Mouse (Mus musculus): Measurements from ENCODE around the gene Hoxb1.
A peak's percentile ranks its signal among the peaks of the same experiment; 100 is the strongest.

Hoxb1 gene

DNA sequence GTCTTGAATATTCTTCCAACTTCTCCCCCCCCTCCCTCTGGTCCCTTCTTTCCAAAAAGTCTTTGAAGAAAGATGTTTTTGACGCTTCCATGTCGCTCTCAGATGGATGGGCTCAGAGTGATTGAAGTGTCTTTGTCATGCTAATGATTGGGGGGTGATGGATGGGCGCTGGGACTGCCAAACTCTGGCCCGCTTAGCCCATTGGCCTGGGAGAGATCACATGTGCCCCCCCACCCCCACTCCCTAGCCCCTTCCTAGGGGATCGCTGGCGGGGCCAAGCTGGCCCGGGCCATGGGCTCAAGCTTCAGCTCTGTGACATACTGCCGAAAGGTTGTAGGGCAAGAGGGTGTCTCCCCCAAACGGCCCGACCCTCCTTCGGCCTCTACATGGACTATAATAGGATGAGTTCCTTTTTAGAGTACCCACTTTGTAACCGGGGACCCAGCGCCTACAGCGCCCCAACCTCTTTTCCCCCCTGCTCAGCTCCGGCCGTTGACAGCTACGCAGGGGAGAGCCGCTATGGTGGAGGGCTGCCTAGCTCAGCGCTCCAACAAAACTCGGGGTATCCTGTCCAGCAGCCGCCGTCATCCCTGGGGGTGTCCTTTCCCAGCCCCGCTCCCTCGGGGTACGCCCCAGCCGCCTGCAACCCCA, at the start of gene Hoxb1:
Hoxb1 (plus strand) TSS at position 312 of the 651 bp plus-strand sequence.
- no peak for DNase-seq (ENCODE audit: low read depth, low spot score)

DNA sequence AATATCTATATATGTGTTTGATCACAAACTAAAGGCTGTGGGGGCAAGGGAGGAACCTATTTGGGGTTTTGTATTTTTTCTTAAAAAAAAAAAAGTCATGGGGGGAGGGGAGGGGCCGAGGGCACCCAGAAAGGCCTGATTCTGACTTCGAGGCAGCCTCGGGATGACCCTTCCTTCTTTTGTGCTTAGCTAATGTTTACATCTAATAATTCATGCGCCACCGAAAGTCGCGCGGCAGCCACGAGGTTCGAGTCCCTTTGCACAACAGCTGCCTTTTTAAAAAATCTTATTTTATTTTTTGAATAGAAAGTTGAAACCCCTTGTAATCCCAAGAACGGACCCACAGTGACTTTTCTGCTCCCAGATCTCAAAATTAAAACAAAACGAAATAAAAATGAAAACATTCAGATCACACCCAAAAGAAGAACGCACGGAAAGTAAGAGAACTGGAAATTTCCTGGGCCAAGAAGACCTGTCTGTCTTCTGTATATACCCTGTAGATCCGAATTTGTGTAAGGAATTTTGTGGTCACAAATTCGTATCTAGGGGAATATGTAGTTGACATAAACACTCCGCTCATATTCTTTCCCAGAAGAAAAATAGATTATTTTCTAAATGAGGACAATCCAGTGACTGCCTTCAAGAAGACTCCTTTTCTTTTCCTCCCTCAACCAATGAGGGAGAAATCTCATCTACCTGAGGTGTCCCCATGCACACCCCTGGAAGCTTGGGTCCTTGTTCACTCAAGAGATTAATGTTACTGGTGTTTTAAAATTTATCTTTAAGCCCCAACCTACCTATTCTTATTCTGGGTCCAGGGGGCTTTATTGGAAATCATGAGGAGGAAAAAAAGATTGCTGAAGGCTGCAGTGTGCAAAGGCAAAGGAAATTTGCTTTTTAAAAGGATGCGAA, 48.6 kb upstream of the Hoxb1 start:
- DNase-seq (ENCODE audit: low read depth, low spot score), result no peak

DNA sequence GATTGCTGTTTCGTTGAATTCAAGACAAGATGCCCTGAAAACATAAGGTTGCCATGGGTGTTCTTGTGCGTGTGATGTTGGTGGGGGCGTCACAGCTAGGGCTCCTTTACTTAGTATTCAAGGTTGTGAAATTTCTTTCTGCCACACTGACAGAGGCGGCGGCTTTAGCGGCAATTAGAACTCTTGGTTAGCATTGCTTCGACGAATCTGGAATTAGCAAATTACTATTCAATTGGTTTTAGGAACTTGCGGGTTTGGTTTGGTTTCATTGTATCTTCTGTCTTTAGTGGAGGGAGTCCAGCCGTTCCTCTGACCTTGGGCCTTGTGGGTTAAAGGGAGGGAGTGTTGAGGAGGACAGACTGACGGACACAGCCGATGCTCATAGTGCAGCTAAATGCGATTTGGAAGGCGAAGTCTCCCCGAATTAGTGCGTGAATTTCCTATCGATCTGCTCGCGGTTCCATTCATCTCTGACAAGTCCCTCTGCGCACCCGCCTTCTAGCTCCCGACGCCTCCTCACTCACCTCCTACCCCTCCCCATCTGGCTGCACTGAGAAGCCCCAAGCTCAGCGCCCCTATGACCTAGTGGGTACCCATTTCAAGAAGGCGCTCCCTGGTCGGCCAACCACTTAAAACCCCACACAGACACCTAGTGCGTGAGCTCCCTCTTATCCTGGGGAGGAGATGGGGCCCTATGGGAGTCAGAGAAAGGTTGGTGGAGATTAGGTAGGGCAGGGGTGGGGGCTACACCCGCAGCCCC, 47.8 kb upstream of the Hoxb1 start, which contains the start of gene Hoxb4:
Hoxb4 (plus strand) TSS at position 660 of the 760 bp plus-strand sequence.
- DNase-seq (ENCODE audit: low read depth, low spot score), result no peak

DNA sequence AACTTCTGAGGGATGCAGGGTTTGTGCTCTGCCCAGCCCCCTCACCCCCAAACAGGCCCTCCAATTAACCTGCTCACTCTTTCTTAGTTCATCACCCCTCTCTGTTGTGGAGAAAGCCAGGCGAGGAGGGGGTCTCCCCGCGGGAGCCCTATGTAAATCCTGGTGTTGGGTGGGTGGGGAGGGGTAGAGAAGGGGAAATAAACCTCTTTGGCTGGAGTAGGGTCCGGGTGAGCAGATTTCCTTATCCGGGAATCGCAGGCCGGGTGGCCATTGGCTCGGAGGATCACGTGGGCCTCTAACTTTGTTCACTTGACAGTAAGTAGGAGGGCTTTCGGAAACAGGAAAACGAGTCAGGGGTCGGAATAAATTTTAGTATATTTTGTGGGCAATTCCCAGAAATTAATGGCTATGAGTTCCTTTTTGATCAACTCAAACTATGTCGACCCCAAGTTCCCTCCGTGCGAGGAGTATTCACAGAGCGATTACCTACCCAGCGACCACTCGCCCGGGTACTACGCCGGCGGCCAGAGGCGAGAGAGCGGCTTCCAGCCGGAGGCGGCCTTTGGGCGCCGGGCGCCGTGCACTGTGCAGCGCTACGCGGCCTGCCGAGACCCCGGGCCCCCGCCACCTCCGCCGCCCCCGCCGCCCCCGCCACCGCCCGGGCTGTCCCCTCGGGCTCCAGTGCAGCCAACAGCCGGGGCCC, 47.0 kb upstream of the Hoxb1 start:
- DNase-seq (ENCODE audit: low read depth, low spot score), result peak; percentile 73

DNA sequence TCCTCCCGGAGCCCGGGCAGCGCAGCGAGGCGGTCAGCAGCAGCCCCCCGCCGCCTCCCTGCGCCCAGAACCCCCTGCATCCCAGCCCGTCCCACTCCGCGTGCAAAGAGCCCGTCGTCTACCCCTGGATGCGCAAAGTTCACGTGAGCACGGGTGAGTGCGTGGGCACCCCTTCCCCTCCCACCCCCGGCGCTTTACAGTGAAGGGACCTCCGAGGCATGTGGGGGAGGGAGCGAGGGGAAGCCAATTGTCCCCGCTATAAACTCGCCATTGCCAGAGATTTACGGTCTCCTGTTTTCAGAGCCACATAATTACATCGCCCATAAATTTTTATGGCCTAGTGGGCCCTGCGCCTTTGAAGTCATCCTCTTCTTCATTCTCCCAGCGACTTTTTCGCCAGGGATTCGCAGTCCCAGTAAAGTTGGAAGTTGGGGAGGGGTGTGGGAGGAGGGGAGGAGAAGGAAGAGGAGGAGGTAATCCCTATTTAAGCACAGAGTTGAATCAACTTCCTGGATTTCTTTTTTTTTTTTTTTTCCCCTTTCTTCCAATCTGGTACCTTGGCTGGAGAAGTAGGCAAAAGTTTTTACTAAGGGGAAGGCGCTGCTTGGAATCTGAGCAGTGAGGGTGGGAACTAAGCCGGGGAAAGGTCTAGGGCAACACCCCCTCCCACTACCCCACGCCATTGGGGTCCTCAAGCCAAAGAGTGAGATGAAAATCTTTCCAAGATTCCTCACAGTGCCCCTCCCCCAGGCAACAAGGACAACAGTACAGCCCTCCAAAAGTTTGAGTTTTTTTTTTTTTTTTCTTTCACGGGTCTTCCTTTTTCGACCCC, 46.3 kb upstream of the Hoxb1 start:
- DNase-seq (ENCODE audit: low read depth, low spot score), result peak; percentile 52

DNA sequence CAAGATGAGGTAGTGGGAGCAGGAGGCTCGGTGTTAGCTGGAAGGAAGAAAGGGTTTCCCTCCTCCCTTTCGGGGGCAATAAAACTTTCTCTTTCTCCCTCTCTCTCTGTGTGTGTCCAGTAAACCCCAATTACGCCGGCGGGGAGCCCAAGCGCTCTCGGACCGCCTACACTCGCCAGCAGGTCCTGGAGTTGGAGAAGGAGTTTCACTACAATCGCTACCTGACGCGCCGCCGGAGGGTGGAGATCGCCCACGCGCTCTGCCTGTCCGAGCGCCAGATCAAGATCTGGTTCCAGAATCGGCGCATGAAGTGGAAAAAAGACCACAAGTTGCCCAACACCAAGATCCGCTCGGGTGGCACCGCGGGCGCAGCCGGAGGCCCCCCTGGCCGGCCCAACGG, 45.6 kb upstream of the Hoxb1 start:
- DNase-seq (ENCODE audit: low read depth, low spot score), result peak; percentile 56

DNA sequence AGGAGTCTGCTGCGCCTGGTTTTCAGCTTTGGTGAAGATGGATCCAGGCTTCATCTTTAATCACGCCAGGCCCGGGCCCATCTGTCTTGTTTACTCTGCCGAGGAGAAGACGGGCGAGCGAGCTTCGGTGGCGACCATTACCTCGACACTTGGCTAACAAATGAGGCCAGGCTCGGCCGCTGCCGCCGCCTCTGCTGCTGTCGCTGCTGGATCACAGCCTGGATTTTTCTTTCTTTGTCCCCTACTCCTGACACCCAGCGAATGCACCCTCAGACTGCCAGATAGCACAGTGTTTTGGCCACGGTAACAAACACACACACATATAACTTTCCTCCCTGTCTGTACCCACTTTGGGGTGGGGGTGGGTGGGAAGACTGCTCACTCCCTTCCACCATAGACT, 44.9 kb upstream of the Hoxb1 start:
- no peak for DNase-seq (ENCODE audit: low read depth, low spot score)

DNA sequence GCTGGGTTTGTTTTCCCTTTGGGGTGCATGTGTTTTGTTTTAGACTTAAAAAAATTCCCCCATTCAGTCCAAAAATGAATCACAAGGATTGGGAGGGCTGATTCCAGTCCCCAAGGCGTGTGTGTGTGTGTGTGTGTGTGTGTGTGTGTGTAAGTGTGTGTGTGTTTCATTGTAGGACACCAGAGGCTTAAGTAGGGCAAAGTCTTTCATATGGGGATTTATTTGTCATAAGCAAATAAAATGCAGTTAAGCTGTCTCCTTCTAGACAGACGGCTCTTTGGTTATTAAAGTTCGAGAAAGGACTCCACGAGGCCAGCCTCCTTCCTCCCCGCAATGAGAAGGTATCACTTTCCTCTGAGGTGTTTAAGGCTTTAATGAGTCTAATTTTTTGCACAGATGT, 43.7 kb upstream of the Hoxb1 start:
- DNase-seq (ENCODE audit: low read depth, low spot score), result no peak

DNA sequence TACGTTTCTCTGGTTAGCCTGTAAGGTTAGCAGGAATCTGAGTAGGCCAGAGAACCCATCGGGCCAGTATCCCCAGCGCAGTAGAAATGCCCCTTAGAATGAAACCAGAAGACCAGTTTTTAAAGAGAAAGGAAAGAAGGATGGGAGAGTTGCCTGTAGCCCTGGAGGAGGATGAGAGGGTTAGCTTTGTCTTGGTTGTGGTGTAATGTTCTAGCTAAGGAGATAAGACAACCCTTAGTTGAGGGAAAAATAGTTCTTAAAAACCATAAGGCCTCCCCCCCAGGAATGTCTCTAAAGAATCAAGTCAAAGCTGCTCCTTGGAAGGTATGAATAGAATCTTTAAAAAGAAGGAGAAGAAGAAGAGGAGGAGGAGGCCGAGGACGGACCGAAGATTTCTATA, 42.8 kb upstream of the Hoxb1 start:
- no peak for DNase-seq (ENCODE audit: low read depth, low spot score)

DNA sequence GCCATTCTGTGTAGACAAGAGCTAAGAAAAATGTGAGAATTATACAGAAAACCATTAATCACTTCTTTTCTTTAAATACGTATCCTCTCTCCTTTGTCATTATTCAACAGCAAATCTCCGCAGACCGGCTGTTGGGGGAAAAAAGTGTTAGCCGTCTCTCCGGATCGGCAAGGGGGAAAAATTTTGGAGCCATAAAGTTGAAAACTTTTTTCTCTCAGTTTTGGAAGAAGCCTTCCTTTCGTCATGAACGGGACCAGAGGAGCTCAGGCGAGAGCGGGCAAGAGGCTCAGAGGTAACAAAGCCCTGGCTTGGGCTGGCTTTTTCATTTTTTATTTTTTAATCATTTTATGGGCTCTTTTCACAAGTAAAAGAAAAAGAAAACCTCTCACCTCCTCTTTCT, 42.4 kb upstream of the Hoxb1 start, which contains the start of gene Hoxb3:
Hoxb3 (plus strand) TSS at position 173 of the 400 bp plus-strand sequence.
- DNase-seq (ENCODE audit: low read depth, low spot score), result no peak

DNA sequence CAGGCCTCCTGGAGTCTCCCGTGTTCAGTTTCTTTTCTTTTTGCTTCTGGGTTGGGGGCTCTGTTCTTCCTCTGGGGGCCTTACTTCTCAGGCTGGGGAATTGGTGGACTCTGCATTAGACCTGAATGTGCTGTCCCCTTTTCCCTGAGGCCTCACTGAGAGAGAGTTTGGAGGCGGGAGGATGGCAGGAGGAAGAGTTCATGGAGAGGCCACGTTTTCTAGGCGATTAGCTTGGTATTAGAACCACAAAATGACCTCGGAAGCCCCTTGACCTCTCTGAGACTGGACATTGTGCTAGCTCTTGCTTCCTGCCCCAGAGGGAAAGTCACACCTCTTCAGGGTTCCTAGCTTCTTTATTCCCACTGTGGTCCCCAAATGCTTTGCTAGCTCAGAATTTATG, 41.4 kb upstream of the Hoxb1 start:
- DNase-seq (ENCODE audit: low read depth, low spot score), result no peak

DNA sequence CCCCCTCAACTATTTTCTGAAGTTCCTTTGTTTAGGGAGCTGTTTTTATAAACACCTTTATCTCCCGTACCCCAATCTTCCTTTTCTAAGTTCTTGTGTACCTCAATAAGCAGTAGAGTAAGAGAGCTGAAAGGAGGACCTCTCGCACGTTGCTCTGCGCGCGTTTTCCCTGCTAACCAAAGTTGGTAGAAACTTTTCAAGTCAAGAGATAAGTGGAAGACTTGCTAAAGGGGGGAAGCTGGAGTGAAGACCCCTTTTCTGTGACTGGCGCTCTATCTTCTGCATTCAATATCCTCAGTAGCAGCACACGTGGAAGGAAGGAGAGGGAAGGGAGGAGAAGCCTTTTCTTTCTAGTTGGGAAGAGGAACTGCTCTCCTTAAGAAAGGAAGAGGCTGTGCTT, 40.6 kb upstream of the Hoxb1 start:
- DNase-seq (ENCODE audit: low read depth, low spot score), result no peak

DNA sequence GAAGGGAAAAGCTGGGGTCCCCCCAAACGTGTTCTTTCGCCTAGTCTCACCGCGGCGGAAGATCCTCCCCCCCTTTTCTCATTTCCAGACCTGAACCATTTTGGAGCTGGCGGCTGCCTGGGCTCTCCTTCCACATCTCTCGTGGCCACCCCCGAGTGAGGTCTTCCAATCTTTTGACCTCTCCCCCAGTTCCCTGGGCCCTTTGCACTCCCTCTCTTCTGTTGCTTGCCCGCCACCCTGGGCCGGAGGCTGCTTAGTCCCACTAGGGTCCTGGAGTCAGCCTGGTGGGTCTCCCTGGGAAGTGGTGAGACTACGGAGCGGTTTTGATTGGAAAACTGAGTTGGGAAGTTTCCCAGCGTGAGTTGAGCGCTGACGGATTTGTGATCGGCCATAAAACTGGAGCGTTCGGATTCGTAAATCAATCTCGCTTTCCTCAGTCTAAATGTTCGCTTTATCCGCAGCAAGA, 39.8 kb upstream of the Hoxb1 start:
- DNase-seq (ENCODE audit: low read depth, low spot score), result no peak

DNA sequence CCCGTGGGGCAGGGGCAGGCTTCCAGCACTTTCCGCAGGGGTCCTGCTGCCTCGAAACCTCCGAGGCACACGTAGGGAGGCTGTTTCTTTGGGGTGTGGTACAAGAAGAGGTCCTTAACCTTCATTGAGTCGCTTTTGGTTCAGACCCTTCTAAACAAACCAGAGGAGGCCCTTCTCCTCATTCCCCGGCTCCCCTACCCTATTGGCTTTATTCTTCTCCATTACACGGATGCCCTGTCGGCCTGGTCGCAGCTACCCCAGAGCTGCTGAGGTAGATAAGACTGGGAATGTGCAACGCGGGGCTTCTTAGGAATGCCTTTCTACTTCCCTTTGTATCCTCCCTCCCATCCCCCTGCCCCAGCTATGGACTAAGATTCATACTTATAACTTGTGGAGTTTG, 38.8 kb upstream of the Hoxb1 start:
- DNase-seq (ENCODE audit: low read depth, low spot score), result no peak

DNA sequence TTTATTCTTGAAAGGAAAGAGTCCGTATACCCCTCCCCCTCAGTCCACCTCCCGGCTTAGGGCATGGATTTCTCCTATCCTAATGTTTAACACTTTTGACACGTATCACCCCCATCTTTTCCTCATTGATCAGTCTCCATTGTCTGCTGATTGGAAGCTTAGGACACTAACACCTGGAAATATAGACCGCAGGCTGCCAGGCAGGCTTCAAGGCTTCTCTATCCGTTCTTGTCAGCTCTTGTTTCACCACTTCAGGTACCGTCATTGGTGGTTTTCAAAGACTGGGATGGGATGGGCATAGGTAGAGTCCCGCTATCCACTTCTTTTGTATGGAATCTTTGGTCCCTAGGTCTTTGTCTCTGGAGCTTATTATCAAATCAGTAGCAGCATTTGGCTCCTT, 38.4 kb upstream of the Hoxb1 start:
- no peak for DNase-seq (ENCODE audit: low read depth, low spot score)

DNA sequence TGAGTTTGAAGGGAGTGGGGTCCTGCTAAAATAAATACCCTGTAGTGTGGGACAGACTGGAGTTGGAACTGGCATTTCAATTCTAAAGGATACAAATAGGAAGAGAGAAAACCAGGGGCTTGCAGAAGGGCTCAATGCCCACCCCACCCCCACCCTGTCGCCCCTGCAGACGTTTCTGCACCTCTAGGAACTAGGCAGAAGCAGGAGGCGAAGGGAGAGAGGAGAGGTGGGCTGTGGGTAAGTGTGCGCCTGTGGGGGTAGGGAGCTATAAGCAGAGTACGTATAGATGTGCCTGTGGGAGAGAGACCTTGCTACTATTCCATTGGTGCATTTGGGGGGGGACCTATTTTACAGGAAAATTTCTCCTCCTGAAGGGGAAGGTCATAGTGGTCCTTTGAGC, 37.8 kb upstream of the Hoxb1 start:
- no peak for DNase-seq (ENCODE audit: low read depth, low spot score)

DNA sequence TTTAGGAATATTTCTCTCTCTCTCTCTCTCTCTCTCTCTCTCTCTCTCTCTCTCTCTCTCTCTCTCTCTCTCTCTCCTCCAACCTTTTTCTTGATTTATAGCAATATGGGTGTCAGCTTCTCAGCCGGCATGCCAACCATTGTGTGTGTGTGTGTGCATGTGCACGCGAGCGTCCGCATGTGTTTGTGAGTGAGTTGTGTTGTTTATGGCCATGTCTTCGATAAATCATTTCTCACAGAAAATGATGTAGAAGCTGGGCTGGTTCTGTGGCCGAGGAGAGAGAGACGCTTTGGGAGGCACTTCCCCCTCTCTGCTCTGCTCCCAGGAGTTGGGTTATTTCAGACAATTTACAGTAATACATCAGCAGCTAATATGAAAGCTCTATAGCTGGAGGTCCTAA, 36.9 kb upstream of the Hoxb1 start:
- DNase-seq (ENCODE audit: low read depth, low spot score), result no peak

DNA sequence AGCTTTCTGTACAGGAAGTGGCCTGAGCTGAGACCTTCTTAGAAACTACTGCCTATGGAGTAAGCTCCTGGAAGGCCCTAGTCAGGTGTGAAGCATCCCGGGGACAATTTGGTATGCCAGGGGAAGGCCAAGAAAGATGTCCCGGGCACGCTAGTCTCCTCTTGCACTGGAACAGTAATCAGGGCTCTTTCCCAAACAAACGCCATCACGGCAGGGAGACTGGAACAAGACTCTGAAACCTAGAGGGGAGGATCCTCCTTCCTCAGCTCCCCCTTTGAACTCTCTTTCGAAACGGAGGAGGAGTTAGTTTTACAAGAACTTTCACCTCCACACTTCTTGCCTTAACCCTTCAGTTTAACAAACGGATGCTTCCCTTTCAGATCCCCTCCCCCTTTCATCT, 33.4 kb upstream of the Hoxb1 start:
- DNase-seq (ENCODE audit: low read depth, low spot score), result peak; percentile 39

DNA sequence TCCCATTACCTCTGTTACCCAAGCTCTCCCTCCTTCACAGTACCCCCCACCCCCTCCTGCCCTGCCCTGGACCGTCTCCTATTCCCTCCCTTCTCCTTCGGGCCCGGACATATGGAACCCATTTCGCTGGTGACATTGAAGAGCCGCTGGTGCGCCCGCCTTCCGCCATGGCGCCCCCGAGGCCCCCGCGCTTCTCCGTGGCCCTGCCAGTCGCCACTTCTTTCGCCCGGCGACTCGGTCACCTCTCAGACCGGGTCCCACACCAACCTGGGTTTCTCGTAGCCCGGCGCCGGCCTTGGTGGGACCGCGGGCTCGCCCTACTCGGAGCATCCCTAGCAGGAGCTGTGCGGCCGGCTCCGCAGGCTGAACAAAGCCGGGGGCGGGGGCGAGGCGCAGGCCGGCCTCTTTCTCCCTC, 32.9 kb upstream of the Hoxb1 start:
- DNase-seq (ENCODE audit: low read depth, low spot score), result no peak

DNA sequence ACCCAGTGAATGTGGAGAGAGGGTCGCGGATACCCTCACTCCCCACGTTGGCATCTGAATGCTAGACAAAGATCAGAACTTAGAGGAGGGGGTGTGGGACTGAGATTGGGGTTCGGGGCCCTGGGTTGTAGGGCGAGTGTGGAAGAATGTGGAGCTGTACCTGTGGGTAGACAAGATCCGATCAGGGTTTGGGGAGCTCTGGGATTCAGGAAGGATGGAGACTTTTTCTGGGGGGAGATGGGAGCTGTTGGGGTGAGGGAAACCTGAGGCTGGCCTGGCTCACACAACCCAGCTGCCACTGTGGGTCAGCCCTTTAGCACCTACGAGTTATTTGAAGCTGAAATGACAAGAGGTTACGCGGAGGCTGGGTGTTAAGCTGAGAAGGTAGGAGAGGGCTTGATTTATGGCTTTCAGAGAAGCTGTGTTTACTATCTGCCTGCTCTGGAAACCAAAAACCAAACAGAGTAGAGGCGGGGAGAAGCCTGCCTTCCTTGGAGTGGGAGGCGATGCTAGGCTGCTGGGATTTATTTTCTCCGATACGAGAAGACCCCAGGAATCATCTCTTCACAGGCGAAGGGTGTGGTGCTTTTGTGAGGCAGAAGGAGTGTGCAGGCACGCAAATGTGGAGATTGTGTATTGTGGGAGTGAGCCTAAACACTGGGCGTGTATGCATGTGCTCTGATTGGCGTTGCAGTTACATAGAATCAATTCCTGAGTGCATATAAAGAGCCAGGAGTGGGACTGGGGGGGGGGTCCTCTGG, 32.1 kb upstream of the Hoxb1 start:
- DNase-seq (ENCODE audit: low read depth, low spot score), result no peak
